Mouse (Mus musculus) layer of hippocampus, postnatal 14 days (tissue): Measurements from ENCODE around the gene Exosc3. TPM values are rescaled to one million over a fixed set of nuclear protein-coding genes. Genes with fewer than 3 reads are reported as not detected.
"Not testable (repeated sequence)": the region's sequence is repeated elsewhere in the genome, so short reads cannot be mapped to it uniquely, and the experiment has no call there.

Experiments used
- DNase-seq, 2 experiments: peaks; one replicate each; pipeline ENCODE4 v3.0.0; 2021 to 2022; ENCODE audit warnings: low spot score in 2 of 2, mixed read lengths in 1 of 2
- long read RNA-seq, 2 experiments: library from polyadenylated mRNA; stranded (forward); transcript quantifications; one replicate each; pipeline ENCODE4 v2.0.0; 2021
- total RNA-seq, 2 experiments: library from RNA; stranded (reverse); gene quantifications; 2 replicates each; pipeline ENCODE4 v1.2.3; 2021

The Exosc3 gene
- total RNA-seq = 10 to 100 TPM; 13.5 to 13.6 TPM
- long read RNA-seq, experiment 1, transcript Exosc3-201 (4 exons, 1,077 nt) = major isoform, 7 of 7 reads
- long read RNA-seq, experiment 1, partial matches to known transcripts = 0 of 7 reads
- long read RNA-seq, experiment 1, other reads (novel, unspliced or antisense) = 0 of 7 reads
- long read RNA-seq, experiment 2, transcript Exosc3-201 (4 exons, 1,077 nt) = major isoform, 10 of 12 reads
- long read RNA-seq, experiment 2, partial matches to known transcripts = 1 of 12 reads
- long read RNA-seq, experiment 2, other reads (novel, unspliced or antisense) = 0 of 12 reads

DNA sequence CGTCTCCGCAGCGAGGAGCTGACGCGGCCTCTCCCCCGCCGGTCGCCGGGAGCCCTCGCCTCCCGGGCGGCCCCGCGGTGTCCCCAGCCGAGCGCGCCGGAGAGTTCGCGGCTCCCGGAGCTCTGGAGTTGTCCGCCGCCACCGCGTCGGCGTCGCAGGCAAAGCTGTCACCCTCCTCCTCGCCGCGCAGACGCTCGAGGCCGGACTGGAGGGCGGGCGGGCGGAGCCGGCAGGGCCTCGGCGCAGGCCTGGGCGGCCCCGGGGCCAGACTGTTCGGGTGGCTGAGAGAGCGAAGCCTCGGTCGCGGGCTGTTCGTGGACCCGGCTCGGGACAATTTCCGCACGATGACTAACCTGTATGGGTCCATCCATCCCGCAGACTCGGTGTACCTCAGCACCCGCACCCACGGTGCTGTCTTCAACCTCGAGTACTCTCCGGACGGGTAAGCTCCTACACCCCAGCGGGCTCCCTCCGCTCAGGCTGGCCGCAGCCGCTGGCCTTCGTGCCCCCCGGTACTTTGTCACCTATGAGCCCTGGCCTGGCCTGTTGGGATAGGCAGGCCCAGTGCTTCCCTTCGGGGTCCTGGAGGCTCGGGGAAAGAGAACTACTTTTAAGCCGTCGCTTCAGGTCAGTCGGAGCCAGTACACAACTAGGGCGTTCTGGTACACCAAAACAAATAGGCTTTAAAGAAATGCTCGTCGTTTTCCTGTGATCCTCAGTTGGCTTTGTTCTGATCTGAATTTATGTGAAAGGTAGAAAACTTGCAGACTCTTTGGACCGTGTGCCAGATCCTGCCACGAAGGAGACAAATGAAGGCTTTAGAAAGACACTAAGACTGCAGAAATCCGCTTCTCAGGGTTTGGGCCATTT, at the start of gene Exosc3:
TSS of gene Exosc3 (minus strand) at position 447 of the 870 bp plus-strand sequence.
- DNase-seq = no peak

DNA sequence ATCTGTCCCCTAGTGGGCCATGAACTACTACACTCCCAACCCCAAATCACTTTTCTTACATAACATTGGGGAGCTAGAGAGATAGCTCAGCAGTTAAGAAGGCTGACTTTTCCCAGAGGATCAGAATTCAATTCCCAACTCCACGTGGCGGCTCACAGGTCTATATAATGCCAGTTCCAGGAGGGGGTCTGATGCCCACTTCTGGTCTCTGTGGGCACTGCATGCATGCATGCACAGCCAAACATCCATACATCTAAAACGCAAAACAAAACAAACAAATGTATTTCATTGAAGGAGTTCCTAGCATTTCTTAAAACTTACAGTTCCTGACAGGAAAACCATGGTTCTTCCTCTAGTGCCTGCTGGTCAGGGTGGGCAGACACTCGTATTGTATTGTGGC, 49.6 kb upstream of the Exosc3 start:
- DNase-seq = no peak

DNA sequence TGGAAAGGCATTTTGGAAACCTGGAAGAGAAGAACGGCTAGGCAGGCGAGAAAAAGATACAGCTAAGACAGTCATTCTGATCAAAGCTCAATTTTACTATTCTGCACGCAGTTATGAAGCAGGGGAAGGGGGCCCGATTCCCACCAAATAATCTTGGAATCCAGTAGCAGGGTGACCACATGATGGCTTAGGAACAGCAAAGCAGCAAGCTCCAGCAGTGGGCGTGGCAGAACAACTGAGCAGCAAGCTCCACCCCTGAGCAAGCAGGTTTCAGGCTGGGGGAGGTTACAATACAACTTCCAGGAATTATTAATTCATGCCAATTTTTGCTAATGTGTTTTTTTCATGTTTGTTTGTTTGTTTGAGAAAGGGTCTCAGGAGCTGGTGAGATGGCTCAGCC, 44.8 kb upstream of the Exosc3 start:
- not testable (repeated sequence) for DNase-seq

DNA sequence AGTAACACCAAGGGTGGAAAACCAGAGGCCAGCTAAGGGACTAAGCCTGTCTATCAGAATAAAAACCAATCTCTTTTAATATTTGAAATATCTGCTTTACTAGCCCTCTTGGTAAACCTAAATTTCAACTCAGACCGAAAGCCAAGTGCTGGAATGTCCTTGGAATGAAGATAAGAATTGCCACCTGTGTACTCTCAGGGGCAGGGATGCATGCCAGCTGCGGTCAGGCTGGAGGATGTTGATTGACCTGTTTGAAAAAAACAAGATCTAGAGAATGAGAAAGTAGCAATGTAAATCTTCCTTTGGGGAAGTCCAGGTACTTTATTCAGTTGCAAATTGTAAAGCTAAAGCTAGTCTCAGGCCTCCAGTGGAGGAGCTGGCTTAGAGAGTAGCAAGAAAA, 39.6 kb upstream of the Exosc3 start:
- not testable (repeated sequence) for DNase-seq

DNA sequence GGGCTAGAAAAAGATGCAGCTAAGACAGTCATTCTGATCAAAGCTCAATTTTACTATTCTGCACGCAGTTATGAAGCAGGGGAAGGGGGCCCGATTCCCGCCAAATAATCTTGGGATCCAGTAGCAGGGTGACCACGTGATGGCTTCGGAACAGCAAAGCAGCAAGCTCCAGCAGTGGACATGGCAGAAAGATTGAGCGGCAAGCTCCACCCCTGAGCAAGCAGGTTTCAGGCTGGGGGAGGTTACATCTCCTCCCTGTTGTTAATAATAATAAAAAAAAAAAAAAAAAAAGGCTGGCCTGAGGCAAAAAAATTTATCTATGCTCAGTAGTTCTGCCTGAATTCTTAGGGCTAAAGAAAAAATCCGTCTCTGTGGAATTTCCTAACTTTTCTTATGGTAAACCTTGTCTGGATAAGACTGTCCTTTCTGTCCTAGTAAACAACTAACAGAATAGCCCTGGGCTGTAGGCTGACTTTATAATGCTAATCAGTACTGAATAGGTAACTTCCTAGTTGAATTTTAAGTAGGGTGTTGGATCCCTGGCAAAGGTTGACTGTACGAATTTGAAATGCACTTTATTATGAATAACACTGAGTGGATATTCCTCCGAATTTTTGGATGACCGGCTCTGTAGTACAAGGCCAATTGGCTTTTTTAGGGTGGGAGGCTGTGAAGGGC, 38.5 kb upstream of the Exosc3 start:
- DNase-seq = not testable (repeated sequence)

DNA sequence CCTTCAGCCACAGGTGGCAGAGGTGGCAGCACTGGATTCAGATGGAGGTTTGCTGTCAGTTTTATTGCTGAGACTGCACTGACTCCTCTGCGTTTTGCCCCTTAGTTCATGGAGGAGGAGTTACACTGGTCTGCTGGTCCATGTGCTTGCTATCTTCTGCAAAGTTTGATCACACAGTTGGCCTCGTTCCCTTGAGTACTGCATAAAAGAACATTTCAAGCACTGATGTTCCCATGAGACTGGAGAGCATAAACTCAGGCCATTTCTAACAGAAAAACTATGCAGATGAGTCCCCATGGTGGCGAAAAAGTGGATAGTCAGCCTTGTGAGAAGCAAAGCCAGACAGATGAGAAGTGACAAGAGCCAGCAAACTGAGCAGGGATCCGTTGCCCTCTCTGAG, 34.0 kb upstream of the Exosc3 start:
- no peak for DNase-seq

DNA sequence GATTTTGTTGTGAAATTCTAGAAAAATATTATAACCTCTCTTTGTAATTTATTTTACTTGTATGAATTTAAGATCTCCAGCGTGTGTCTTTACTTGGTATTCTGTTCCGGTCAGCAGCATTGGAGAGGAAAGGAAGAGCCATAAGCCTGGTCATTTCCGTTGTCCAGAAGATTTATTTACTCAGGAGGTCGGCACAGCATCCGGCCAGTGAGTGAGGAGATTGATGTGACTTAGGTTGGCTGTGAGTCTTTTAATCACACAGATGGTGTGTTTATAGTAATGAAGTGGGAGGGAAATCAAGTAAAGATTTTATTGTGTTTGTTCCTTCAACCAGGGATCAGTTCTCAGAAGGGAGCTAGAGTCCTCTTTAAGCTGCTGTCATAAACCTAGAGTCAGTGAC, 32.3 kb upstream of the Exosc3 start:
- no peak for DNase-seq

DNA sequence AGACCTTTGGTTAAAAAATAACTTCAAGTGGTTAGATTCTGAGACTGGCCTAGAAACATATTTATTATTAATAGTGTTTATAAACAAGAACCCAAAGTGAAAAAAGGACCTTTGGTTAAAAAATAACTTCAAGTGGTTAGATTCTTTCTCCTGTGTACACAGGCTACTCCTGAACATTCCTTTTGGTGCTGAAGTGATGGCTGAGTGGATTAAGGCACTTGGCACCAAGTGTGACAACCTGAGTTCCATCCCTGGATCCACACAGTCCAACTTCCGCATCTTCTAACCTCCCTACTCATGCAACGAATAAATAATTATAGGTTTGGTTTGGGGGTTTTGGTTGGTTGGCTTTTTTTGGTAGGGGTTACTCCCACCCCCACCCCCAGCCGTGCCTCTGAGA, 28.7 kb upstream of the Exosc3 start:
- DNase-seq = no peak

DNA sequence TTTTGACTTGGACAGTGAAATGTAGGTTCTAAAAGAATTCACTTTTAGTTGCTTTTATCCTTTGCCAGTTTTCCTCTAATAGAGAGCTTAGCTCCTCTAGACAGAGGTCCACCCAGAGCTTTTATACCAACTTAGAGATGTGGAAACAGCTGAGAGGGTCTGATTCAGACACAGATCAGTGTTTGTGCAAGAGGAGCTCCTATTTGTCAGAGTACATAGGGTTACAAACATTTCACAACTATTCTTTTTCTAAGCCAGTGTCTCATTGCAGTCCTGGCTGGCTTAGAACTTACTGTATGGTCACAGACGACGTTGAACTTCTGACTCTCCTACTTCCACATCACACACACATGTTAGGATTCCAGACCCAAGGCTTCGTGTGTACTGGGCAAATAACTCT, 14.1 kb upstream of the Exosc3 start:
- no peak for DNase-seq

DNA sequence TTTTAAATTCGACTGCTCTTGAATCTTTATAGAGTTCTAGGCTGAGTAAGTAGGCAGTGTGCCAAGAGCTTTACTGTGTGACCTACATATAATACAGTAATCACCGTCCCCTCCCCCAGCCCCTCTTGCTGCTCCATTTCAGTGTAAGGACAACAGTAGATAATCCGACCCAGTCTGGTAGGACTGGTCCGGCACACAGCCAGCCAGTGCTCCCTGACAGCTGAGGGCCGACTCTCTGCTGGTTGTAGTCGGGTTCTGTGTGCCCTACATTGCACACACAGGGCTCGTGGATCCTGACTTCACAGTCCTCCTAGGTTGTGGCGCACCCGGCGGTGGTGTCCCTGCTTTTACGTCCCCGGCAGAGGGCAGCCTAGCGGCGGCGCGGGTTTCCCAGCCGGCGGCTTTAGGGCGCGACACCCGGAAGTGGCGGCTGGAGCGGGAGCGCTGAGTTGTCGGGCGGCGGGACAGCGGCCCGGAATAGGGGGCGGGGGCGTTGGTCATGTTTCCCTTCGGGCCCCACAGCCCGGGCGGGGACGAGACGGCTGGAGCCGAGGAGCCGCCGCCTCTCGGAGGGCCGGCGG, 773 bp downstream of the Exosc3 start, which contains the start of gene Dcaf10:
TSS of gene Dcaf10 (plus strand) at position 433 of the 581 bp plus-strand sequence.
- DNase-seq = peak; percentile 92 to 95

DNA sequence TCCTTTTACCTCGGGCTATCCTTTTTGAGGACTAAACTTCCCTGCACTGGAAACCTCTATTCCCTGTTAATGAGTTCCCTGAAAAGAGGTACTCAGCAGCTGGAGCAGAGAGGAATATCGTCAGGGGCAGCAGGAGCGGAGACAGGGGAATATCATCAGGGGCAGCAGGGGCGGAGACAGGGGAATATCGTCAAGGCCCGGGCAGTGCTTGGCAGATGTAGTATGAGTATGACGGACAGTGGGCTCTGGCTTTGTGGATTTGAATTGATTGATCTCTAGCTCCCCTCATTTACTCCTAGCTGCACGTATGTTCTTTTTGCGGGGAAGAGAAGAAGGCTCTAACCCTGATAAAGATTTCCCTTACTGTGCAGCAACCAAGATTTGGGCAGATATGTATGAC, 1.3 kb downstream of the Exosc3 start:
- DNase-seq = no peak

DNA sequence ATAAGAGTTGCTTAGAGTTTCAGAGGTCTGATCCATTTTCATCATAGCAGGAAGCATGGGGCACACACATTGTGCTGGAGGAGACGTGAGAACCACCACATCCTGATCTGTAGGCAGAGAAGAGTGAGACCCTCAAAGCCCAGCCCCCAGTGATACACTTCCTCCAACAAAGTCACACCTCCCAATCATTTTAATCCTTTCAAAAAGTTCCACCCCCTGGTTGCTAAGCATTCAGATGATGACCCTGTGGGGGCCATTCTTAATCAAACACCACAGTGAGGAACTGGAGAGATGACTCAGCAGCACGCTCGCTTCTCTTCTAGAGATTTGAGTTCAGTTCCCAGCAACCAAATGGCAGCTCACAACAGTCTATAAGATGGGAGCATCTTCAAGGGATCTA, 10.1 kb downstream of the Exosc3 start:
- no peak for DNase-seq

DNA sequence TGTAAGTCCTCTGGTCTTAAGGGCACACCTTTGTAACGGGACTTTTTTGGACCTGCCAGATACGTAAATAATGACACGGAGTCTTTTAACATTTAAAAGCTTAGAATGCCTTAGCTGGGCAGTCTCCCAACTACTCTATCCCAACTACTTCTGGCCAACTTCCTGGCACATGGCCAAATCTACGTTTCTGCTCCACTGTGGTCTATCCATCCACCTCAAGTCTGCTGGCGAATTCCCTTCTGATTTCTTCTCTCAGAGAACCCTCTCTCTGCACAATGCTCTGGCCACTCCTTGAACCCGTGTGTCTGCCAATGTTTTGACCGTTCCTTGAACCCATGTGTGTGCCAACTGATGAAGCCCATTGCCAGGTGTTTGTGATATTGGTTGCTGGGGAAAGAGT, 11.4 kb downstream of the Exosc3 start:
- no peak for DNase-seq

DNA sequence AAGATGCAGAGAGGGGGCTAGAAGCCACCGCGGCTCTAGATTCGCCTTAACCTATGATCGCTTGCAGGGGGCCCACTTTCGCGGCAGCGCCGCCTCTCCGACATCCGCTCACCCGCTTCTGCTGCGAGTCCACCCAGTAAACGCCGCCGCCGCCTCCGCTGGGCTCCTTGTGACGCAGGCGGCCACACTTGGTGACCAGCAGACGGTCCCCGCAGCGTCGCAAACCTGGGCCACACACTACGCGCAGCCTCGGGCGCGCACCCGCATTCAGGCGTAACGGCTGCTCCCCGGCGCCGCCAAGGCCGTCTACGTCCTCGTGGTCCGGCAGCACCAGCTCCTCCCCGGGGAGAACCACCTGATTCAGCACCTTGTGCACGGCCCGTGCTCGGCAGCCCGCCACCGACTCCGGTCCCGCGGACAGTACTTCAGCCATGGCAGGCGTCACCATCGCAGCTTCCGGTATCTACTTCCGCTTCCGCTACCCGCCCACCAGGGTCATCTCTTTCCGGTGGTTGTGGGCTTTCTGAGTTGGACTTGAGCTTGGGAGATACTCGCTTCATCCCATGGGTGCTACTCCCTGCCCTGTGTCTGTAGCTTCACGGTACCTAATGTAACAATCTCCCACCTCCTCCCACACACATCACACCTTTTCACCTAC, 22.2 kb downstream of the Exosc3 start:
- peak; percentile 83 to 86 for DNase-seq

DNA sequence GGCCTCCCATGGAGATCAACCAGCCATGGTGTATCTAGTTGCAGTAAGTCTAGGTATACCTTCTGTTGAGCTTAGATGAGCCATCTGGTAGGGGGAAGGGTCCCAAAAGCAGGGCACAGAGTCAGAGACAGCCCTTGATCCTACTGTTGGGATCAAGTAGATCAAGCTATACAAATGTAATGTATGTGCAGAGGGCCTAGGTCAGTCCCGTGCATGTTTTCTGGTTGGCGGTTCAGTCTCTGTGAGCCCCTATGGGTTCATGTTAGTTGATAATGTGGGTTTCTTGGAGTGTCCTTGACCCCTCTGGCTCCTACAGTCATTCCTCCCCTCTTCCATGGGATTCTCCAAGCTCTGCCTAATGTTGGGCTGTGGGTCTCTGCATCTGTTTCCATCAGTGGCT, 31.5 kb downstream of the Exosc3 start:
- DNase-seq = no peak

DNA sequence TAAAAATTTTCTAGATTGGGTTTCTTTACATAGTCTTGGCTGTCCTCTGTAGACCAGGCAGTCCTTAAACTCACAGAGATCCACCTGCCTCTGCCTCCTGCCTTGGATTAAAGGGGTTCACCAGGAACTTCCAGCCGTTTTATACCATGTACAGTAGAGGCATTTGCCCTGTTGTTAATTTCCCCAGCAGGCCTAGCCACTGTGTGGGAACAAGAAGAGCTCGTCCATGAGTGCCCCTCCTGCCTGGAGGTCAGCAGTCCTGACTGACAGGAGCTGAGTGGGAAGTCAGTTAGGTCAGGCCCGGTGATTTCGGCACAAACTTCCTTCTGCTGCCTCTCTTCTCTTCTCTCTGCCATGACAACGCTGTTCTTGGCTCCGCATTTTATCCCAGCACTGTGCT, 33.9 kb downstream of the Exosc3 start:
- no peak for DNase-seq

DNA sequence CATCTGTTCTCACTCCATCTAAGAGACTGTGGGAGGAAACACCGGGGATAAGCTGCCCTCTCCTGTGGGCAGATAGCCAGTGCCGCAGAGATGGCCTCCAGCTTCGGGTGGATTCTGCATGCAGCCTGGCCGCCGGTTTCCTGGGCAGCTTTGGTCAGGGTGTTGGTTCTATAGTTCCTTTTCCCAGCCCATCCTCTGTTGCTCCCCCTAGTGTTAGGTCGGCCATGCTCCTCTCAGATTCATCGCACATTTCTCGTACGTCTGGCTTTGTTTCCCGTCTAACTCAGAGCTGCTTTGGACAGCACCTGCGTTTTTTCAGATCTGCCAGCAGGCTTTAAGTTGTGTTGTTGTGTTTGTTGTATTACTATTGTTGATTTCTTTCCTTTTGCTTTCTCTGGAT, 34.5 kb downstream of the Exosc3 start:
- DNase-seq = no peak

DNA sequence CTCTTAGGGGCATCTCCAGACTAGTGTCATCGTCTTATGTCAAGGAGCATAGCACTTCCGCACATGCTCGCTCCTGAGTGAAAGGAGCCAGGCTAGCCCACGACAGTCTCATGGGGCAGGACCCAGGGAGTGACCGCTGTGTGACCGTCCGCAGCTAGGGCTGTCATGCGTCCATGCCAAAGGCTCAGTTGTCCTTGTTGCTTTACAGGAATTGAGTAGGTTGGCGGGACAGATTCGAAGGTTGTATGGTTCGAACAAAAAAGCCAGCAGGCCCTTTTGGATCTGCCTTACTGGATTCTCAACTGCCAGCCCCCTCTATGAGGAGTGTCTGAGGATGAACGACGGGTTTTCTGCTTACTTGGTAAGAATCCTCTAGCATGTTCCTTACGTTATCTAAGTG, 37.0 kb downstream of the Exosc3 start:
- no peak for DNase-seq

DNA sequence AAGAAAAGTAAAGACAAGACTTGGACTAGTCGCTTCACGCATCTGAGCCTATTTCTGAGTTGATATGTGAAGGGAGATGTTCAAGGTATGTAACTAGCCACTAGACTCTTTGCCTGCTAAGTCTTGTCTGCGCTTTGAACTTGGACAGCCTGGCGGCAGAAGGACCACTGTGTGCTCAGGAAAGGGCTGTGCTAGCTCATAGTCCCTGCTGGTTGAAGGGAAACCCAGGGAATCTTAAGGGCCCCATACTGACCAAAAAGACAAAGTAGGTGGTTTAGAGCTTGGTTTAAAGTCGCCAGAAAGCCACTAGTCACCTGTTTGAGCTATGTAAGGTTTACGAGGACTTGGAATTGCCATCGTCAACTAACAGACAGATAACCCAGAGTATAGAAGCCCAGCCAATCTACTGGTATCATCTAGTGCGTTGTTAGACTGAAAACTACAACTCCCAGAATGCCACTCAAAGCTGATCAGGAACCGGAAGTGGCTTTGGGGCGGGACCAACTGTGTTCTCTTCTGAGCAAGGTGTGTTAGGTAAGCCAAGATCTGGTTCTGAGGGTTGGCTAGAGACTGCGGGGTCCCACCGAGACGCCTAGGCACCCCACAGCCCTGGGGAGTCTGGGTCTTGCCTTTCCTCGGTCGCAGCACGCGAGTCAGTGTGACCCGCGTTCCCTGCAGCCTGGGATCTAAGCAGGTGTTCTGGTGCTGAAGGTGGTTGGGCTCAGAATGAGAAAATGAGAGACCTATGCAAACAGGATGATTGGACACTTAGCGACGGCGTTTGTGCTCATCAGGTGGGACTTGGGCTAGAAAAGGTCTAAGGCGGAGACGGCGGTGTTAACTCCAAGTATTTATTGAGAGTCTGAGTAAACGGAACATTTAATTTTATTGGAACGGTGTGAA, 45.6 kb downstream of the Exosc3 start, which contains the start of gene Trmt10b:
TSS of gene Trmt10b (plus strand) at position 466 of the 903 bp plus-strand sequence.
- peak; percentile 51 to 82 for DNase-seq

DNA sequence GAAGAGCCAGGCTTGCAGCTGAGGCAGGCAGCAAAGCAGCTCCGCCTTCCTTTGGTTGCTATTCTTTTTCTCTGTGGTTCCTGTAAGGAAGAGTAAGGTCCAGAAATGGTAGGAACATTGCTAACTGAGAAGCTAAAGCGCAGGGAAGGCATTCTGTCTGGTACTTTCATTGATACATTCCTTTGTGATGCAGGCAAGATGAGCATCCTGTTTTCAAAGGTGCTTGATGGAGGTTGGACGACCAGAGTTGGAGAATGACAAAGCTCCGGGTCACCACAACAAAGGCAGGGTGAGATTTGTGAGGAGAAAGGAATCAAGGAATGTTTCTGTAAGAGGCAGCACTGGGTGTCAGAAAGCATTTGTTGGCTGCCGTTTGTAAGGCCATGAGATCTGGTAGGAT, 54.6 kb downstream of the Exosc3 start:
- DNase-seq = no peak
